Mouse (Mus musculus): ENCODE data around the gene Cblb.

The Cblb gene

DNA sequence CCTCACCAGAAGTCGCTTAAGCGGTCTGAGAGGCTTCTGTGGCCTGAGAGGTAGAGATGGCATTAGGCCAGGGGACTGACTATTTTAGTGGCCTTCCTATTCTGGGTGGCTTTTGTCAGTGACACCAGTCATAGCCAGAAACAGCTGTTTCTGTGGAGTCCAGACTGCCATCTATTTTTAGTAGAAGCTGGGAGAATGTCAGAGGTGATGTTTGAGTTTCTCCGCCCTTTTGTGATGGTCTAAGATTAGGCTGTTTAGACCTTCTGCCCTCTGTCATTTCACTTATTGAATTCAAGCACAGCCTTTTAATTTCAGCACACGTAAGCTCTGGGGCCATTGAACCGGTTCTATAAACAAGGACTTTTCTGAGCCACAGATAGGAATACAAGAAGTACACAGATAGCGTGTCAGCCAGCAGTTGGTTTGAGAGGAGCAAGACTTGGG is 40.8 kb downstream of the Cblb start:
- DNase-seq (ENCODE audit: low read depth, low spot score): no peak

DNA sequence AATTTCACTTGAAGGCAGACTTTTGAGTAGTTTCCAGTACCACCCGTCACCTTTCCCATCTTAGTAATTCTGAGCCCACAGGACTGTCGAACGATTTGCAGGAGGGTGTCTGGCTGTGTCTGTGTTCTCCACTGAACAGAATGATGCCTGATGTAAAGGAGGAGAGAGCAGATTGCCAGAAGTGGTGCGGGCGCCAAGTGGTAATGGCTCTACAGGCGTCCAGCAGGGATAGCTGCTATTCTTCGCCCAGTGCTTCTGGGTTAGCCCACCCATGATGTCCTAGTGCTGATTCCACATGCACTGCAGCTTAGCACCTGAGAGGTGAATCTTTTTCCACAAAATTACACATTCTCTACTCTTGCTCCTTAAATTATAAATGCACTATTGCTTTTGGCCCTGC is 45.6 kb downstream of the Cblb start:
- DNase-seq (ENCODE audit: low read depth, low spot score): no peak

DNA sequence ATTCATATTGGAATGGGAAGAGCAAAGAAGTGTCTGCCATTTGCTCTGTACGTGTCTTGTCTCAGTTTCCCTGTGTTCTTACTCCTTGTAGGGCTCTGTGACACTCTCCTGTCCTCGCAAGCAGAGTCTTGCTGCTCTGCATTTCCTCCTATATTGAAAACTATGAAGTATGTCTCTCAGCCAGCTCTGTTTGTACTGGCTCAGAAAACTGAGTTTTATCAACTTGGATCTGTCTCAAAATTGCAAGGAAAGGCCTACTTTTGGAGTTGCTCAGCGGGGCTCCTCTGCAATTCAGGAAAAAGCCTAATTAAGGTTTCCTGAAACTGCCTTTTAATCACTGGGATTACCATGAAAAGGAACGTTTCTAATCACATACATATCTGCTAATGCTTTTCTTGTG is 46.9 kb downstream of the Cblb start:
- DNase-seq (ENCODE audit: low read depth, low spot score): no peak

DNA sequence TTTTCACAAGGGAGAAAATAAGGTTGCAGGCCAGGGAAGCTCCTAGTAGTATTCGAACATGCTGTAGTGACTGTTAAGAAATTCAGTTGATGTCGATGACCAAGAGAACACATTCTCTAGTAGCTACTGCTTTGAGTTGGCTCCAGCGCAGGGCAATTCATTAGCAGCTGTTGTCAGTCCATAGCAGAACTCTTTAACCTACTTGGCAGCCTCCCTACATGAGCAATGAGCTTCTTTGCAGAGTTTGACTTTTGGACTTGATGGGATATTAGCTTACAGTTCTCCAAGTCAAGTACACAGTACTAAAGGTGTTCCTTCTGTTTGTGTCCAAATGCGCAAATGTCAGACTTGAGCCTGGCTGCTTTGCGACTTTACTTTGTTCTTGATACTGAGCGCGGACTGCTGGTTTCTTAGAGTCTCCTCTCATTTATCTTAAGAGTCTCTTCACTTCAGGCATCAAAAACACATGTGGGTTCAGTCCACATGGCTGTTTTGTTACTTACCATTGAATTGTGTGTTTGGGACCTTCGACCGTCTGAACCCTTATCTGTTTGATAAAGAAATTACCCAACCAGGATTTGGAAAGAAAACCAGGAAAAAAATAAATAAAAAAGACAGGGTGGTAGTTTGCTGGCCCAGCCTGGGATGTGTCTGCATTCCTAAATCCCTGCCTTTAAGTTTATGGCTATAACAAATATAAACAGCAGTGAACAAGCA is 47.9 kb downstream of the Cblb start:
- DNase-seq (ENCODE audit: low read depth, low spot score): no peak

DNA sequence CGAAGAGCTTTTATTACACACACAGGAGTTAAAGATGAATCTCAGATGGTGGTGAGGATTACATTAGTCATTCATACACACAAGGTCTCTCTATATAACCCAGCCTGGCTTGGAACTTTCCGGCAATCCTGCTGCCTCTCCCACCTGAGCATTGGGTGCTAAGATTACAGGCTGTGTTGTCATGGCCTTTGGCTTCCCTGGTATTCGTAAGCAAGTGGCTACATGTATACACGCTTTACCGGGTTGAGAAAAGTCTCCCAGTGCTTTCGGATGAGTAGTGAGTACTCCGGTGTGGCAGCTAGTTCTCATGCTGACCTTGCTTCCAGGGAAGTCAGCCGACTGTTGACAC is 48.4 kb downstream of the Cblb start:
- DNase-seq (ENCODE audit: low read depth, low spot score): no peak

DNA sequence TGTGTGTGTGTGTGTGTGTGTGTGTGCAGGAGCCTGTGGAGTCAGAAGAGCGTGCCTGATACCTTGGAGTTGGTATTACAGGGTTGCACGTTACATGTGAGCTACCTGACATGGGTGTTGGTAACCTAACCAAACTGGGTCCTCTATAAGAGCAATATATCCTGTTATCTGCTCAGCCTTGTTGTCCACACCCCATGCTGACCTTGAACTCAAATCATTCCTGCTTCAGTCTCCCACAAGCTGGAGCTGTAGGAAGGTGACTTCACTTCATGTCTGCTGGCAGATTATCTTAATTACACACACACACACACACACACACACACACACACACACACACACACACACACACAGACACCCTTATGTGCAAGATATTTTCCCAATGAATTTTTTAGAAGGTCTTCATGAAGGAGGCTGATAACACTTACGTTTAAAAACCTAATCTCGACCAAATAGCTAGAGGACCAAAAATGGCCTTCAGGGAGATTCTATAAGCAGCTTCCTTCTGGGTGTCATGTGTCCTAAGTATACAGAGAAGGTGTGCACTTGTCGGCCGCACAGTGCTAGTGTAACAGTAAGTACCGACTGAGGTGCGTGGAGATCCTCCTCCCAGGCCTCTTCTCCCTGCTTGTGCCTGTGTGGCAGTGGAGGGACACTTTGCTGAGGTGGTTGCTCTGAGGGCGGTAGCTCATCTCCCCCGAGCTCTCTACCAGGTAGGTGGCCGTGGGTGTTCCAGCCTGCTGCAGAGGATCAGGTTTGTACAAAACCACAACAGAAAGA is 49.8 kb downstream of the Cblb start:
- no peak for DNase-seq (ENCODE audit: low read depth, low spot score)

DNA sequence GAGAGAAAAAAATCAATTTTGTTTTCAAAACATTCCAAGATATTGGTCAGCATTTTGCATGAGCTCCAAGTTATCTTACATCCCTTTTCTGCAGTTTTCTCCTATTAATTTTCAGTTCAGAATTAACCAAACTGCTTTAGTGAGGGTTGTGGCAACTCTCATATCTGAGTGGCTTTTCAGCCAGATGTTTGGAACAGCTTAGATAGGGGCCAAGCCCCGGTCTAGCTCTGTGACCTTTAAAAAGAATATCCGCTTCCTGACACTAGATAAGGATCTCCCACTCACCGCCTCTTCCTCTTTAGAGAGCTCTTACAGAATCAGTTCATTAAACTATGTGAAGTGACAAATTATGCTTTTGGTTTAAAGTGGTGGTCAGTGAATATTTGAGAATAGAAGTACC is 50.7 kb downstream of the Cblb start:
- DNase-seq (ENCODE audit: low read depth, low spot score): no peak

DNA sequence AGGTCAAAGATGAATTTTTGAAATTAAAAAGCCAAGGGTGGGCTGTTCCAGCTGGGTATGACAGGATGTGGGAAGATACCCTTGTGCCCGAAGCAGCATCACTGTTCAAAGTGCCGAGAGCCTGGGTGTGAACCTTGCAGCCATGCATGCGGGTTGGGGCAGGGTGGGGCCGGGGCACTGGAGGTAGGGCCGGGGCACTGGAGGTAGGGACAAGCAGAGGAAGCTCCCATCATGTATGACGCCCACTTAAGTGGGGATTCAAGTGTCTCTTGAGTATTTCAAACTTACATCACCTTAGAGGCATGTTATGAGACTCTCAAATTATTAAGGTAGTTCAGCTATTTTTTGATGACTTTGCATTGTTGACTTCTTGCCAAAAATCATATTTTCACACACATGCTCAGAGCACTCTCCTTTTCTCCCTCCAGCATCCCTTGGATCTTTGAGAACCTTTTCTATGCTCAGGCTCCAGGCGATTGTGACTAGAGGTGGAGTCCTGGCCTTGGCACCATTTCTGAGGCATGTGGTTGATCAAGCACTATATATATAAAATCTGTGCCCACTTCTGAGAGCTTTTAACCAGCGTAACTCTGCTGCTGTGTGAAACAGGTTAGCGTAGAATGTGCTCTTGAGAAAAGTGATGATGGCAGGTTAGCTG is 55.9 kb downstream of the Cblb start:
- DNase-seq (ENCODE audit: low read depth, low spot score): no peak

DNA sequence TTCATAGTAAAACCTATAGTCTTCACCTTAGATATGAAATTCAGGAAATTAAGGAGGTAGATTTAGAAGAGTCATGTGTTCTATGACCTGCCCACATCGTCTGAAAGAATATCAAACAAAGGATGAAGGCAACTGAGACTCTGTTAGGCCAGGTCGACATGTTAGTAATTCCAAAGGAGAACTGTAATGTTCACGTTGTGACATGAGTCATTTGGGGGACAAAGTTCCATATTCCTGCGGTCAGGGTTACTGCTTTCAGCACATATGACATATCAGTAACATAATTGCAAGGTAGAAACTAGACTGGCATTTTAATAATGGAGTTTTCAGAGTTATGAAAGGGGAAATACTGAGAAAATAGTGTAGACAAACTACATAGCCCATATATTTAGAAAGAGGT is 58.3 kb downstream of the Cblb start:
- DNase-seq (ENCODE audit: low read depth, low spot score): no peak

DNA sequence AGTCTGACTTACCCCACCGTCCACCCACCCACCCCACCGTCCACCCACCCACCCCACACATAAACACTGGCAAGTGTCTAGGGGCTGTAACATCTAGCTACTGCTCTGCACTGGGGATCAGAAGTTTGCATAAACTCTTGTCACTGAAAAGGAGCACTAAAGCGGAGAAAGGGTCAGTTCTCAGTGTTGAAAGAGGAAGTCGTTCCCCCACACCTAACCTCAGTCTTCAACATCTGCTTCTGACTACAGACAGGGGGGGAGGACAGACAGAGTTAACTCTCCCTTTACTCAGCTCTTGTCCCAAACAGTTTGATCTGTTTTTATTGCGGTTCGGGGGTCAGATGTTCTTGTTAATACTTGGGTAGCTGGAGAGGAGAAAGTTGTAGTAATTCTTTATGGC is 59.9 kb downstream of the Cblb start:
- no peak for DNase-seq (ENCODE audit: low read depth, low spot score)

DNA sequence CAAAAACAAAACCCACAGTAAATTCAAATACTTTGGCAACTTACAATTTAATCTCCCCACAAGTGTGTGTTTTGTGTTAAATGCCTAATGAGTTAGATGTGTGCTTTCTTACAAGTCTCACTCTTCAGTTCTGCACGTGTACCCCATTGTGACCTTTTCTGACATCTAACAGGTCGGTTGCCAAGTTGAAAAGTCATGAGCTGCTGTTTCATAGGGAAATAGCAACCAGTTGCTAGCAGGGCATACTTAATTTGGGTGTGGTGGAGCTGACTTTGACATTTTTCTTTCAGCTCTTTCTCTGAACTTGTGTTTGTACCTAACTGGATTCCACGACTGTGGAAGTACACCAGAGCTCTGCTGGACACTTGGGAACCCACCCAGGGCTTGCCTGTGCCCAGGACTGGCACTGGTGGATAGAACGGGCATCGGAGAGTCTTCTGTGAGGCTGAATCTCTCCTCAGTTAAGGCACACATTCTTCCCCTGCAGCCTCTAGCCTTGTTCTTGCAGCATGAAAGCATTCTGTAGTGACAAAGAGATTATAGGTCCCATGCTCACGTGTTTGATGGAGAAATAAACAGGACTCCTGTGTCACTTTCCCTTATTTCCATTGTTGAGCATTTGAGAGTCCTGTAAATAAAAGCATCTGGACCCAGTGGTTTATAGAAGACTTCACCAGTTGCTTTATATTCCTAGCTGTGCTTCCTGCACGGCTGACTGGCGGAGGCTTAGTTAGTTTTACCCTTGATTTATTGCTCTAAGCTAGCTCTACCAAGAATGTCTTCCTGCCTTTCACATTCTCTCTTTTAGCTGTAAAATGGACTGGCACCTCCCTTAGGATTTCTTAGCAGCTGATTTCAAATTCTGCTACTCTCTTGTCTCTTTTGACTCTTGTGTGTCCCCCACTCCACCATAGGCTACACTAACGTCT is 62.6 kb downstream of the Cblb start:
- DNase-seq (ENCODE audit: low read depth, low spot score): no peak

DNA sequence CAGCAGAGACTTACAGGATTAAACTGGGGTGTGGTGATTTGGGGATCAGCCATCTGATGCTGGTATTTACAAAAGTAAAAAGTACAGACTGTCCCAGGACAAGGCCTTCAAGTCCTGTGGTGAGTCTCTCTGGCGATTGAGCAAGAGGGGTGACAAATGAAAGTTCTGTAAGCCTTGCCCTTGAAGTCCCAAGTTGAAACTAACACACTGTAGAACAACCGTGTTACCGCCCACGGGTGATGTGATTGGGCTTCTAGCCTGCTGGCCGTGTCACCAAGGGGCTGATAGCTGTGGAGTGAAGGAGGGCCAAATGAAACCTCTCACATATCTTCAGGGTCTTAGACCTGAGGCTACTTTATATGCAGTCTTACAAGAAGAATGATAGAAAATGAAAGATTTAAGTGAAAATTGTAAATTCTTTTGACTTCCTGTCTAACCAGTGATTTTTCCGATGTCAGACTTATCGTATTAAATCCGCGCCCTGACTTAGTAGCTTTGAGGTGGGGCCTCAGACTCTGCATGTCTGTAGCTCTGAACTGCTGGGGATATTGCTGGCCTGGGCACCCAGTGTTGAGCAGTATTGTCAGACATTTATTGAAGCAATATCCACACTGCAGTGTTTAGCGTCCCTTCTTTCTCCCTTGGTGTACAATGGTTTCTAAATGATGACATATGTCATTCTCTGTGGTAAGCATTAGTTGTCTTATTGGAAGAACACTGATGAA is 63.9 kb downstream of the Cblb start:
- DNase-seq (ENCODE audit: low read depth, low spot score): no peak

DNA sequence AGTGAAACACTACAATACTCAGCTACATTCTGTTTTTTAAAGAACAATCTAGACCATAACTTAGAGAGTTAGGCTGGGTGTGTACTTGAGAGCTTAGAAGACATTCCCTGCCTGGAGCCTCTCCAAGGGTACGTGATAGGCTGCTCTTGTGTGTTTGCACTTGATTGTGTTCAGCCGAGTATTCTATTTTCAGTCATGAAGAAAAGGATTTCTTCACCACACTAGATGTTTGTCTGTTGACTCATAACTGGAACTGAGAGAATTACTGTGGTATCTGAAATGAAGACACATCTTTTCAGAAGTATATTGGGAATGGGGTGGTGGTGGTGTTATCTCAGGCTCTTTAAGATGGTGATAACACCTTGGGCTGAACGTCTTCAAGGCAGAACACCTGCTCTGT is 64.6 kb downstream of the Cblb start:
- no peak for DNase-seq (ENCODE audit: low read depth, low spot score)

DNA sequence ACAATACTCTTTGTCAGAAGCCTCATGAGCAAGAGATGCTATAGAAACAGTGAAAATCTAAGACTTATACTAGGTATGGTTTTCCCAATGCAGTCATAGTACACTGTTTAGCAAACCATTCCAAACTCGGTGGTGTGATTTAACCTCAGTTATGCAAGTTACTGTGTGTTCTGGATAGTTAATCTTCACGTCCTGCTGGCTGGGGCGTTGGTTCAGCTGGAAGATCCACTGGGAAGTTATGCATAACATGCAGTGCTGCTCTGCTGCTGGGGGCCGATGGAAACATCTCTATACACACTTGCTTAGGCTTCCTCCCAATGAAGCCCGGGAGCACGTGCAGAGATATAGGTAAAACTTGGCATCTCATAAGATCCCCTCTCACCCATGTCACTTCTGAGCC is 69.4 kb downstream of the Cblb start:
- no peak for DNase-seq (ENCODE audit: low read depth, low spot score)

DNA sequence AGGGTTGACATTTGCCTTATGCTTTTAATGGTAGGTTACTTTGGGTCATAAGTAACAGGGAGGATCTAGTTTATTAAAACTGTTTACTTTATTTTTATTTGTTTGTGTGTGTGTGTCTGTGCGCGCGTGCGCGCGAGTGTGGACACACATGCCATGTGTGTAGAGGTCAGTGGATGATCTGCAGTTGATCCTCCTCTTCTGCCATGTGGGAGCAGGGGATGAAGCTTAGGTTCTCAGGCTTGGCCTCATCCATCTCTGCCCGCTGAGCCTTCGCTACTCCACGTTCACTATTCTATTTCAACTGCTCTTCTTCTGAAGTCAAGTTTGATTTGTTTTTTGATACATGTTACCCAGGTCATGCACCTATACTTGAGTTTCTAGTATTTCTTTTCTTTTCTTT is 73.6 kb downstream of the Cblb start:
- DNase-seq (ENCODE audit: low read depth, low spot score): no peak

DNA sequence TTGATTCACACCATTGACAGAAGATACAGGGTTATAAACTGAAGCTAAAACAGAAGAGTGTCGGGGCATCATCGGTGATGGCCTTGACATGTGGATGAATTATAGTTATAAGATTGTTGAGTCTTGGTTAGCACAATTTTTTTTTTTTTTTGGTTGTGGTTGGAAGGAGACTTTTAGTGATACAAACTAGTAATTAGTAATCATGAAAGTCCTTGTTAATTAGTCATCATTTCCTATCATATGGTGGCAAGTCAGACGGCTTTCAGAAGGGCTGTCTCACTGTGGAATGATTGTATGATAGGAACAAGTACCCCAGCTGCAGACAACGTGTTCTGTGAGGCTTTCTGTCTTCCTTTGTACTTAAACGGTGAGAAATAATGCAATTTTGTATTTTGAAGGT is 76.8 kb downstream of the Cblb start:
- DNase-seq (ENCODE audit: low read depth, low spot score): no peak

DNA sequence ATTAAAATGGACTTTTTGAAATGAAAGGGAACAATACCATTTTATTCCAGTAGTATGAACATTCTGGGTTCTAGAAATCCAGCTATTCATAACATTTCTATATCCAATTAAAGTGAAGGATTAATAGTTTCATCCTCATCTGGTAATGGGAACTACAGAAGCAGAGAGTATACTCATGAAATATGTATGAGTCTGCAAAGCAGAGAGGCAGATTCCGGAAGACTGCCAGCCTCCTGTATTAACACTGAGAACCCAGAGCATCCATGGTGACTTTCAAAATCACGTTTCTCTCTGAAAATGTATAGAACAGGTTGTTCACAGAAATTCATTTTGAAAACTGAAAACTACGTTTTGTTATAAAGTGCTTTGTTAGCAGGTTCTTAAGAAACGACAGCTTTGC is 83.4 kb downstream of the Cblb start:
- DNase-seq (ENCODE audit: low read depth, low spot score): no peak

DNA sequence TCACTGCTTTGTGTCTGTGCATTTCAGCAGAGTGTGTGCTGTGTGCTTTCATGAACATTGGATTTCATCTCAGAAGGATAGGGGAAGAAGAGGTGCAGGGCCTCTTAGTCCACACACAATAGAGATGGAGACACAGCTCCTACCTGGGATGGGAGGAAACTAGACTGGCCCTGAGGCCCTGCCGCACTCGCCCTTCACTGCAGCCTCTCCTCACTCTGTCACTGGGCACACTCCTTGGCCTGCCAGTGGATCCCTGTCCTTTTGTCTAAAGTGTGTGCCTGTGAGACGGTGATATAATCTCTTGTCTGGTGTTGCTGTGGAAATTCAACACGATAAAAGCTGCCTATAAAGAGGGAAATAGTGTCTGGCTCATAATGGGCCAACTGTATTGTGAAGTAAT is 88.0 kb downstream of the Cblb start:
- DNase-seq (ENCODE audit: low read depth, low spot score): no peak

DNA sequence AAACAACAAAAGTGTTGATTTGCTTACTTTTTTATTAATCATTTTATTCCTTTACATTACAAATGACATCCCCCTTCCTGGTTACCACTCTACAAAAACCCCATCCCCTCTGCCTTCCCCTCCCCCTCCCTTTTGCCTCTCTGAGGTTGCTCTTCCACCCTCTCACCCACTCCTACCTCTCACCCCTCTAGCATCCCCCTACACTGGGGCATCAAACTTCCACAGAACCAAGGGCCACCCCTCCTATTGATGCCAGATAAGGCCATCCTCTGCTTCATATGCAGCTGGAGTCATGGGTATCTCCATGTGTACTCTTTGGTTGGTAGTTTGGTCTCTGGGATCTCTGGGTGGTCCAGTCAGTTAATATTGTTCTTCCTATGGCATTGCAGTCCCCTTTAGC is 93.9 kb downstream of the Cblb start:
- no peak for DNase-seq (ENCODE audit: low read depth, low spot score)

DNA sequence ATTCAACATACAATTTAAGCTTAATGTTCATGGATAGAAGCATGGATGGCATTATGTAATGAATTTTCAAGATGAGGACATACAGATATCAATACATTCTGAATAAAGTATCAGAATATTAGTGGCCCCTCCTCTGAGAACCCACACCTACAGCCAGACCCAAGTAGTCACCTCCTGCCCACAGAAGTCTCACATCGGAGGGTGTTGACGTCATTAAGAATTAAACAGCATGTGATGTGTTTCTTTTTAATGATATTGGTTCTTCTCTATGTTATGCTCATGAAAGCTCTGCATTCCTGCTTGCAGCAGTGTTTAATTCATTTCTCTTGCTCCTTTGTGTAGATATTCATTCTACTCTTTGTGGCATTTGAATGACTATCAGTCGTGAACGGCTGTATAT is 94.9 kb downstream of the Cblb start:
- DNase-seq (ENCODE audit: low read depth, low spot score): no peak

DNA sequence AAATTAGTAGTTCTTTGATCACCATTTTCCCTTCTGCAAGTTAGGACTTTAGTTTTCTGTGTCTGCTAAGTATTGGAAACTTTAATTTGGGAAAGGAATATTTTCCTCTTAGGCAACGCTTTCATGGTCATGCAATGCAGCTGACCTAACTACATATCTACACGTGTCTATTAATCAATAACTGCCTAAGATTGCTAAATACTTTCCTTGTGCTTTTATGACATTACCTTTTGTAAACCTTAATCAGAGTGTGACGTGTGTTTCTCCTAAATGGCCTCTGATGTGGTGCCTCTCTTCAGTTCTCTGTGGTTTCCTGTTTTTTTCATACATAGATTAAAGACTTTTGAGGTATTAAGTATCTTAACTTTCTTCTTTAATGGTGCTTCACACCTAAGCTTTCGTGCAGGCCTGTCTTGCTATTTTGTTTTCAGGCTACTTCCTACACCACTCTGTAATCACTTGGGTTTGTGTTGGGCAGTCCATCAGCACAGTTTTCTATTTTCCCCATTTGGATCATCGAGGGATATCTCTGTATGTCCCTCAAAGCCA is 98.4 kb downstream of the Cblb start:
- DNase-seq (ENCODE audit: low read depth, low spot score): no peak
